Mouse (Mus musculus): ENCODE measurements around the gene Tedc1. TPM values are rescaled to one million over a fixed set of nuclear protein-coding genes. Genes with fewer than 3 reads are reported as not detected.
A peak's percentile ranks its signal among the peaks of the same experiment; 100 is the strongest.

Tedc1 gene
- total RNA-seq, 2 experiments from 2014 or later = 3.7 to 12.3 TPM

GRCm38 (mm10) chr12:113138901-113139864, 17.0 kb upstream of the Tedc1 start:
- no peak for ATAC-seq (ENCODE audit: poor library complexity, severe bottlenecking)

DNA sequence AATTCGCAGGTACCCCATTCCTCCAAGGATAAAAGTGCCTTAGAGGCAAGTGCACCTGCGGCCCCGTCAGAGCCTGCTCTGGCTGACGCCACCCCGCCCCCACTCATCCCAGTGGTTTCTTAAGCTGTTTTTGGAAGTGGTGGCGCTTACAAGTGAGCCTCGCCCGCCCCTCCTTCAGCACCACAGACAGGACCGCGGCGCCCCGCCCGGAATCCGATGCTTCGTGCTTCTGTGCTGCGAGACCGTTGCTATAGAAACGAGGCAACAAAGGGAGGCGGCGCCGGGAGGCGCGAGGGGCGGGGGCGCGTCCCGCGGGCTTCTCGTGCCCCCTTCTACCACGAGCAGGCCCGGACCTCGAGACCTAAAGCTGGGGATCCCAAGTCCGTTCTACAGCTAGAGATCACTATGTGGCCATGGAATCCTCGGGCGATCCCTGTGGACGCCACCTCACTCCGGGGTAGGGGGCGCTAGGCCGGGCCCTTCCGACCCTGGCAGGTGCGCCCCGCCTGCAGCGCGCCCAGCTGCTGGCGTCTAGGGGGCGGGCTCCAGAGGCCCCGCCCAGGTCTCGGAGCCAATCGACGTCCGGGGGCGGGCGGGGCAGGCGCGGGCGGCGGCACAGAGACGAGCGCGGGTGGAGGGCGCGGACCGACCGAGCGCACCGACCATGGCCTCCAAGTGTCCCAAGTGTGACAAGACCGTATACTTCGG, 16.2 kb upstream of the Tedc1 start, which contains the start of gene Crip2:
Gene Crip2 (plus strand): TSS at position 329 of the 708 bp plus-strand sequence.
- ATAC-seq (ENCODE audit: poor library complexity, severe bottlenecking) = peak; percentile 68

DNA sequence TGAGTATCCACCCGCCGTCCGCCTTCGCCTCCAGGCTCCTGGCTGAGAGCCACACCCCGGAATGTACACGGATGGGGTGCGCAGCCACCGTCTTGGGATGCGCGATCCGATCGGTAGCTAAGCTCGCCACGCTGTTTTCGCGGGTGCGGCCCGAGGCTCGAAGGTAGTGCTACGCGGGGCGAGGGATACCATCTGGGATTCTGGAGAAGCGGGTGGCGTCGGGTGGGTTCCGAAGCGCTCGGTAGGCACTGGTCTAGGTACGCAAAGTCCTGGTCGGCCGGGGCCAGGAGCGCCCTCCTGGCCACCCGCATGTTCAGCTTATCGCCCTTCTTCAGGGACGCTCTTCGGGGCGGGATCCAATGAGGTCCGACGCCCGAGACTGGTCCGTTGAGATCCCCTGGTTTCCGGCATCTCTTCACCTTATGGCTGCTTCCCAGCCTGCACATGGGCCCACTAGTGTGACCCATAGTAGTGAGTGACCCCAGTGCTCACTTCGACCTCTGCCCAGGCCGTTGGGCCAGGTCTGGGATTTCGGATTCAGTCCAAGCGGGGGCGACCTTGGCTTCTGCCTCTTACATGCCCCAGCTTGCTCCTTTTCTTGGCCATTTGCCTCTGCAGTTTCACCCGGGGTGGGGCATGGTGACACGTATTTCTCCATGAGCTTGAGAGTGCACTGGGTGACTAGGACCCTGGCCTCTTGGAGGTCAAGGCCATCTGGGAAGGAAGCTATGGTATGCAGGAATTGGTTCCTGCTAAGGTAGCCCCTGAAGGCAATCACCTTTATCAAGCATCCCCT, 15.4 kb upstream of the Tedc1 start:
- peak; percentile 19 for ATAC-seq (ENCODE audit: poor library complexity, severe bottlenecking)

GRCm38 (mm10) chr12:113141531-113141973, 14.7 kb upstream of the Tedc1 start:
- ATAC-seq (ENCODE audit: poor library complexity, severe bottlenecking) = no peak

- ATAC-seq (ENCODE audit: poor library complexity, severe bottlenecking) = no peak
Observed at GRCm38 (mm10) chr12:113142021-113142975, 13.9 kb upstream of the Tedc1 start.

DNA sequence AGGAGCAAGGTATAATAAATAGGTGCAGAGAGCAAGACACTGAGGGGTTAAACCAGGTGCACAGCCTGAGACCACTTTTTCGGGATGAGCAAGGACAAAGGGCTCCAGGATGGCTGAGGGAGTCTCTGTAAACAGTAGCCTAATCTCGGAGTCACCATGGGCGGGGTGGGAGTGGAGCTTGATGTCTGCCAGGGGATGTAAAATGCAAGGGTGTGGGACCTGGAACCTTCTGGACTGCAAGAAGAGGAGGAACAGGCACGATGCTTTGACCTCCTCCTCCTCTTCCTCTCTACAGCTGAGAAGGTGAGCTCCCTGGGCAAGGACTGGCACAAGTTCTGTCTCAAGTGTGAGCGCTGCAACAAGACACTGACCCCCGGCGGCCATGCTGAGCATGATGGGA, 13.1 kb upstream of the Tedc1 start:
- no peak for ATAC-seq (ENCODE audit: poor library complexity, severe bottlenecking)

DNA sequence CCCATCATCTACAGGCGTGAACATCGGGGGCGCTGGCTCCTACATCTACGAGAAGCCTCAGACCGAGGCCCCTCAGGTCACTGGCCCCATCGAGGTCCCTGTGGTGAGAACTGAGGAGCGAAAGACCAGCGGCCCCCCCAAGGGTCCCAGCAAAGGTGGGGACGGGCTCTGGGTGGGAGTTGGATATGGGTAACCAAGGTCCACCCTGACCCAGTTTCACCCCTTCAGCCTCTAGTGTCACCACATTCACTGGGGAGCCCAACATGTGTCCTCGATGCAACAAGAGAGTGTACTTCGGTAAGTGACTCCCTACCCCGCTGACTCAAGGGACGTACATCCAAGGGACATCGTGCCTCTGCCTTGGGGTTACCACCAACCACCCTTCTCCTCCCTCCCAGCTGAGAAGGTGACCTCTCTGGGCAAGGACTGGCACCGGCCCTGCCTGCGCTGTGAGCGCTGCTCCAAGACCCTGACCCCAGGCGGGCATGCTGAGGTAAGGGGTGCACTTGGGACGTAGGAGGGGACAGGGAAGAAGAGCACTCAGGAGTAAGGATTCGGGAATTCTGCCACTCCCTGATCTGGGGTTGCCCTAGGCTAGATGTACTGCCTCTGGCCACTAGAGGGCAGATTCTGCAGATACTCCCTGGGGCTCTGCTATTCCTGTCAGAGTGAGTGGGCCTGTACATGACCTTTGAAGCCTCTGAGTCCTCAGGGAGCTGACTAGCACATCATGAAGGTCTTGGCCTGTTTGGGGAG, 12.0 kb upstream of the Tedc1 start:
- ATAC-seq (ENCODE audit: poor library complexity, severe bottlenecking) = 0 out of 2 replicates have a peak, but pooled peaks have one; percentile 23

- ATAC-seq (ENCODE audit: poor library complexity, severe bottlenecking) = no peak
Observed at GRCm38 (mm10) chr12:113144886-113145285, 11.3 kb upstream of the Tedc1 start.

- ATAC-seq (ENCODE audit: poor library complexity, severe bottlenecking) = no peak
Observed at GRCm38 (mm10) chr12:113145591-113145990, 10.6 kb upstream of the Tedc1 start.

DNA sequence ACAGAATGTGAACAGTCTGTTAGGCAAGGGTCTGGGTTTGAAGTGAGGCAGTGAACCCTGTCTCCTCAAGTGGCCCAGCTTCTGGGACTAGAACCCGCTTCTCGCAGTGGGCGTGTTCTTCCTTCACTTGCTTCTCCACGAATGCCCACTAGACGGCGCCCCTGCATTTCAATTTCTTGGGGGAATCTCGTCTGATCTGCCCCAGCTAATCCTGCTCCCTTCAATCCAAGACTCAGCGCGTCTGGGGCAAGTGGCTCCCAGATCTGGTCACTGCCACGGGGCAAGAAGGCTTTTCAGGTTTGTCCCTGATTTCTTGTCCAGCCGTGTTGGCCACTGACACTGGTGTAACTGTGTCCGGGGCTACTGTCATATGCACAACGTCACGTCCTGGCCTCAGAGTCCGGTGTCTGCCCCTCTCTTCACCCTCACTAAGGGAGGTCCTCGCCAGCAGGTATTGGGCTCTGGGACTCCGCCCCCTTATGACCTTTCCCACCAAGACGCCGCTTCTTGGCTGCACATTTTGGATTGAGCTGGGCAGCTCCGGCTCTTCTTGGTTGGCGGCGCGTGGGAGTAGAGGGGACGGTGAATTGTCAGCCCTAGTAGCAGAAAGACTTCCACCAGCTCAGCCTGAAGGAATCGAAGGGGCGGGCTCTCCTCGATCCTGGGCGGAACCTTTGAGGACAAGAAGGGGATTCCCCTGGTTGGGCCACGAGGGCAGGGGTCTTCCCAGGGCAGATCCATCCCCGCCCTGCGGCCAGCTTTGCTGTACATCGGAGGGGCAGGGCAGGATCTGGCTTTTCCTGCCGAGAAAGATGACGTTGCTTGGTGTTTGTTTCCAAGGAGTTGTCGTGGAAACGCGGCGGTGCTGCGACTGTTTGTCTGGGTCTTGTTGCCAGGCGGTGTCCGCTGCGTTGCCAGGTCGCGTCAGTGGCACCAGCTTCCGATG, 9.8 kb upstream of the Tedc1 start, which contains the start of gene Crip1:
Gene Crip1 (plus strand): TSS at position 205 of the 946 bp plus-strand sequence.
- peak; percentile 76 for ATAC-seq (ENCODE audit: poor library complexity, severe bottlenecking)

- ATAC-seq (ENCODE audit: poor library complexity, severe bottlenecking) = no peak
Observed at GRCm38 (mm10) chr12:113147481-113147880, 8.7 kb upstream of the Tedc1 start.

GRCm38 (mm10) chr12:113148381-113149035, 7.7 kb upstream of the Tedc1 start:
- peak; percentile 21; the same call in 1 of the 2 replicates for ATAC-seq (ENCODE audit: poor library complexity, severe bottlenecking)

DNA sequence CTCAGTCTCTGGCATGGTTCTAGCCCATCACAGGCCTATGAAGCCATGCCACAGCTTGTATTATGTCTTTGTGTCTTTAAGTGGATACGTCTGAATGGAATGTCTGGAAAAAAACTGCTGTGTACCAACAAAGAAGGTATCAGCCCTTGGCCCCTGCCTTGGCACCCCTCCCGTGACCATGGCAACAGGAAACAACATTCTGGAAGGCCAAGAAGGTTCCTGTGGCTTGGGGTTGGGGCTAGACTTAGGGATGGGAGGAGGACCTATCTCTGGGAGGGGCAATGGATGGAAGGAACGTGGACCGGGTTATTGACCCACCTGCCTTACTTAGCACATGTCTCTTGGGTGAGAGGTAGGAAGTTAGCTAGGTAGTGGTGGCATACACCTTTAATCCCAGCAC, 6.9 kb upstream of the Tedc1 start:
- no peak for ATAC-seq (ENCODE audit: poor library complexity, severe bottlenecking)

DNA sequence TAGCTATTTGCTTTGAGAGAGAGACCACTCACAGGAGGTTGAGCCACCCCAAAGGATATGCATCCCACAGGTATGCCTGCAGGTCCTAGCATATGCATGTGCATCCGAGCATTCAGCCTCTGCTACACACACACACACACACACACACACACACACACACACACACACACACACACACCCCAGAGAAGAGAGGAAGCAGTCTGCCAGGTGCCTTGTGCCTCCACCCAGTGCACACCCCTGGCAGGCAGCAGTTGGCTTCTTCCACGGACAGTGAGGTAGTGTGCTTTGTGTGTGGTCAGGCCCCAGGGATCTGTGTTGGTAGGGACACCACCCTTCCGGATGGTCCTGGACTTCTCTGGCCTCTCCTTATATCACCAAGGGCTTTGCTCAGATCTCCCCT, 6.3 kb upstream of the Tedc1 start:
- no peak for ATAC-seq (ENCODE audit: poor library complexity, severe bottlenecking)

DNA sequence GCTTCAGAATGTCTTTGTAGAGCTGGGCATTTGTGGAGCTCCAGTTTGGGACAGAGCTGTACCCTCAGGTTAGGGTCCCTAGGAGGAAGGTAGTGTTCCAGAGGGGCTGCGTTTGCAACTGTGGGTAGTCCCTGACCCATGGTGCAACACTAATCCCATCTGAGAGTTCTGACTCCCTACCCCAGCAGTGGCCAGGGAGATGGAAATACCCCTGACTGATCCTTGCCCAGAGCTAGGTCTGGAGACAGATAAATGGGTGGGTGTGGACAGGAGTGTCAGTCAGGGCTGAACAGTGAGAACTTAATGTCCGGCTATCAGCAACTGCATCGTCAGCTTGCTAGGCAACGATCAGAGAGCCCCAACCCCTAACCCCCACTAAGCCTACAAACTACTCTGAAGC, 5.6 kb upstream of the Tedc1 start:
- ATAC-seq (ENCODE audit: poor library complexity, severe bottlenecking) = no peak

DNA sequence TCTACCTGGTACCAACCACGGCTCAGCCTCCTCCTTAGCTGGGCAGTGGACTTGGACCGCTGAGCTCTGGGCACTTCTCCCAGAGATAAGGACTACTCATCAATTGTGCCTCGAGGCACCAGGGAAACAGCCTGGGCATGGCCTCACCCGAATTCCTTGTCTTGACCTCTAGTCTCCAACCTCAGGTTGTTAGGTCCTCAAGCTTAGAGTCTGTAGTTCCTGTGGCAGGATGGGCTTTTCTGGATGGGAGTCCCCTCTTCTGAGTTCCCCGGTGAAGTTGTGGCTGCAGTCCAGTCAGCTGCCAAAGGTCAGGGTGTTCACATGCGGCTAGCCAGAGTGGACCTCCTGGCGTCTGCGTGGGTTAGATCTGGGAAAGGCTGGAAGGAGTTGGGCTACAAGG, 5.2 kb upstream of the Tedc1 start:
- no peak for ATAC-seq (ENCODE audit: poor library complexity, severe bottlenecking)

DNA sequence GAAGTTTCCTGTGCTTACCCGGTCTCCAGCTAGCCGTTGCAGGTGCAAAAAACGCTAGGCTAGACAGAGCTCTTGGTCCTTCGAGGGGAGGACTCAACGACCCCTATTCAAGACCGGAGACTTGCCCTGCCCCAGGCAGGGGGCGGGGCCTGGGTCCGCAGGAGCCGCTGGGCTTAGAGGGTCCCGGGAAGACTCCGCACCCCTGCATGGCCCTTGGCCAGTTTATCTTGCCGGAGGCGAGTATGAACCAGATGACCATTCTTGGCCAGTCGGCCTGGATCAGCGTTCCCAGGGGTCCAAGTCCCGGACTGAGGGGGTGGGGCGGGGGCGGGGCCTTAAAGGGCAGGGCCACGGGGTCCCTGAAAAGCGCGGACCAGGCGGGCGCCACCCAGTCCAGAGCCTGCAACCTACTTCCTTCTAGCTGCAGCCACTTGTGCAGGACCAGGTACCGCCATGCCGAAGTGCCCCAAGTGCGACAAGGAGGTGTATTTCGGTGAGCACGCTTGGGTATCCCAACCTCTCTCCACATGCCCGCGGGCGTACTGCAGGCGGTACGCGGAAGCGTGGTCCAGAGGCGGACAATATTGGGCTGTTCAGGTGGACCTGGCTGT, 4.5 kb upstream of the Tedc1 start:
- peak; percentile 17 for ATAC-seq (ENCODE audit: poor library complexity, severe bottlenecking)
